Mouse (Mus musculus): ENCODE results near the gene B4galnt1.
"Not testable (repeated sequence)": the region's sequence is repeated elsewhere in the genome, so short reads cannot be mapped to it uniquely, and the experiment has no call there.

B4galnt1 gene

GRCm38 (mm10) chr10:127141500-127141899 is 23.5 kb upstream of the B4galnt1 start:
- no peak for DNase-seq (ENCODE audit: low read depth, low spot score)

GRCm38 (mm10) chr10:127143228-127143627 is 21.8 kb upstream of the B4galnt1 start:
- no peak for DNase-seq (ENCODE audit: low read depth, low spot score)

- no peak for DNase-seq (ENCODE audit: low read depth, low spot score)
Observed at GRCm38 (mm10) chr10:127144536-127144935, 20.5 kb upstream of the B4galnt1 start.

- no peak for DNase-seq (ENCODE audit: low read depth, low spot score)
Observed at GRCm38 (mm10) chr10:127145303-127145702, 19.7 kb upstream of the B4galnt1 start.

- no peak for DNase-seq (ENCODE audit: low read depth, low spot score)
Observed at GRCm38 (mm10) chr10:127147135-127147534, 17.9 kb upstream of the B4galnt1 start.

GRCm38 (mm10) chr10:127150471-127150872 is 14.6 kb upstream of the B4galnt1 start:
- DNase-seq (ENCODE audit: low read depth, low spot score), result no peak

- DNase-seq (ENCODE audit: low read depth, low spot score), result not testable (repeated sequence)
Observed at GRCm38 (mm10) chr10:127151233-127151632, 13.8 kb upstream of the B4galnt1 start.

GRCm38 (mm10) chr10:127152556-127152955 is 12.5 kb upstream of the B4galnt1 start:
- not testable (repeated sequence) for DNase-seq (ENCODE audit: low read depth, low spot score)

GRCm38 (mm10) chr10:127153323-127153722 is 11.7 kb upstream of the B4galnt1 start:
- DNase-seq (ENCODE audit: low read depth, low spot score), result no peak

- no peak for DNase-seq (ENCODE audit: low read depth, low spot score)
Observed at GRCm38 (mm10) chr10:127154241-127154640, 10.8 kb upstream of the B4galnt1 start.

- no peak for DNase-seq (ENCODE audit: low read depth, low spot score)
Observed at GRCm38 (mm10) chr10:127154652-127155051, 10.4 kb upstream of the B4galnt1 start.

GRCm38 (mm10) chr10:127156089-127156488 is 8.9 kb upstream of the B4galnt1 start:
- DNase-seq (ENCODE audit: low read depth, low spot score), result no peak

- DNase-seq (ENCODE audit: low read depth, low spot score), result no peak
Observed at GRCm38 (mm10) chr10:127156511-127156910, 8.5 kb upstream of the B4galnt1 start.

- no peak for DNase-seq (ENCODE audit: low read depth, low spot score)
Observed at GRCm38 (mm10) chr10:127158471-127158870, 6.6 kb upstream of the B4galnt1 start.

- DNase-seq (ENCODE audit: low read depth, low spot score), result no peak
Observed at GRCm38 (mm10) chr10:127160081-127160480, 4.9 kb upstream of the B4galnt1 start.

- no peak for DNase-seq (ENCODE audit: low read depth, low spot score)
Observed at GRCm38 (mm10) chr10:127160728-127161127, 4.3 kb upstream of the B4galnt1 start.

- not testable (repeated sequence) for DNase-seq (ENCODE audit: low read depth, low spot score)
Observed at GRCm38 (mm10) chr10:127162771-127163261, 2.2 kb upstream of the B4galnt1 start.

- no peak for DNase-seq (ENCODE audit: low read depth, low spot score)
Observed at GRCm38 (mm10) chr10:127164190-127164589, 835 bp upstream of the B4galnt1 start.

GRCm38 (mm10) chr10:127165354-127165653 is 279 bp downstream of the B4galnt1 start:
- DNase-seq (ENCODE audit: low read depth, low spot score), result no peak

- DNase-seq (ENCODE audit: low read depth, low spot score), result no peak
Observed at GRCm38 (mm10) chr10:127165654-127166403, 804 bp downstream of the B4galnt1 start.

- DNase-seq (ENCODE audit: low read depth, low spot score), result no peak
Observed at GRCm38 (mm10) chr10:127166404-127166715, 1.3 kb downstream of the B4galnt1 start.

GRCm38 (mm10) chr10:127166771-127167613 is 2.0 kb downstream of the B4galnt1 start:
- DNase-seq (ENCODE audit: low read depth, low spot score), result no peak

All from c-Kit-negative CD71-positive TER-119-positive erythroid progenitor cells, embryonic 14.5 days (primary cell).